Mouse (Mus musculus) erythroblast, embryonic 14.5 days (primary cell): ENCODE results near the gene Adal.

Experiments
- GATA1 ChIP-seq: IDR thresholded peaks from 2 replicates; pipeline ENCODE4 v1.6.1; 2012; ENCODE audit warnings: low read length, inconsistent platforms, mixed read lengths
- TAL1 ChIP-seq: IDR thresholded peaks from 3 replicates; pipeline ENCODE4 v1.6.1; 2012; ENCODE audit warnings: low read length, inconsistent platforms, mixed read lengths

GRCm38 (mm10) chr2:121195466-121195865 is 55.2 kb downstream of the Adal start:
- TF ChIP-seq TAL1 (no peak), GATA1 (no peak)
